Mouse (Mus musculus) cerebellum, adult 11 months (tissue): ENCODE results near the gene Pip5k1b.

Experiments
- DNase-seq: peaks from one replicate; pipeline ENCODE4 v3.0.0; 2022

Pip5k1b gene

DNA sequence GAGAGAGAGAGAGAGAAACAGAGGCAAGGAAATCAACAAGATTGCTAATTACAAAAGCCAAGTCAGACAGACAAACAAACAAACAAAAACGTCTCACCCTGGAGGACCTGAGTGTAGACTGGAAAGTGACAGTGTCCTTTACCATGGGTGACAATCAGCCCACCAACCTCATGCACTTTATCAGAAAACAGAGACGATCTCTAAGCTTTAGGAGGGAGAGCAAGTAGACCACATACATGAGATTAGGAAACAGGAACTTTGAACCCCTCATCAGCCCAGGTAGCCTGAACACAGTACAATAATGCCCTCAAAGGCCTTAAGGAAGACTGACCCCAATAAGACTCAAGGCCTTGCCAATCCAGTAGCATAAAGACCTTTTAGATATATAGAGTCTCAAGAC, 227.8 kb downstream of the Pip5k1b start:
- DNase-seq = no peak

- no peak for DNase-seq
Measured at GRCm38 (mm10) chr19:24326969-24327368, 228.7 kb downstream of the Pip5k1b start.

DNA sequence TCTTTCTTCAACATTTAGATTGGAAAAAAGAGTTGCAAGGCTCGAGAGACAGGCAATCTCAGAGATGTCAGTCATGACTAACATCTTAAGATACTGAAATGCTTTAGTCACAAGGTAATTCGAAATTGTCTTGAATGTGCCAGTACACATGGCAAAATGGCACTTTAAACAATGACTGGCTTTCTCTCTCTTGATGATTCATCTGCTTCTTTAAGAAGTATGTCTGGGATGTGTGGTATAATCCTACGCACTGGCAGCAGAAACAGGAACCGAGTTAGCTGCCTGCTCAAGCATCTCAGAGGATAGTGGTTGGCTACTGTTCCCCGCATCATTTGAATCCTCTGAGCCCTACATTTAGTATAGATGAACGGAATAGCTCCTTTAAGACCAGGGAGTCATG, 230.0 kb downstream of the Pip5k1b start:
- DNase-seq = no peak

DNA sequence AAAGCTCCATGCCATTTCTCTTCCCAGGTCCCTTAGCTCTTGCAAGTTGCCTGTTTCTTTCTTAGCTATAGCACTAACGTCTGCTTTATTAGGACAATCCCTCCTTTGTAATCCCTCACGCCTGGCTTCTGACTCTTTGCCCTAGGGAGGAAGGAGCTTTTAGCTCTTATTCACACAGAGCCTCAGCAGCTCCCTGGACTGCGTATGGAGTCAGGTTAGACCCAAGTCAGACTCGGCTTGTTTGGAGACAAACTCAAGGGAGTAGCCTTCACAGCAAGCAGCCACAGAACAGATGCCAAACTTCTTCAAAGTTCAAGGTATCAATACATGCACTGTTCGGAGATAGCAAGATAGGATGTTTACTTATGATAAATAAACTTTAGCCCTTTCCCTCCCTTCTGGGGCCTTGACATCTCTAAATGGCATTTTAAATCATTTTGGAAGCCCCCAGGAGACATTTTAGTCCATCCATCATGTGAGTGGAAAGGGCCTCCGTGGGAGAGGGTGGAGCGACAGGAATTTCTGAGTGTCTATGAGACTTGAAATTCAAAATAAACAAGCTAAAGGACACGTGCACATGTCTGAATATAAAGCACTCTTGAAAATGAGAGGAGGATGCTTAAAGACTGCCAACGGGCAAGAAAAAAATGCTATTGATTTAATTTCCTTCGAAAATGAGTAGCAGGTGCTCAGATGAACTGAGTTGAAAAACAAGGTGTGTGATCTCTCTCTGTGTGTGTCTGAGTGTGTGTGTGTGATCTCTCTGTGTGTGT, 231.6 kb downstream of the Pip5k1b start:
- DNase-seq = no peak

DNA sequence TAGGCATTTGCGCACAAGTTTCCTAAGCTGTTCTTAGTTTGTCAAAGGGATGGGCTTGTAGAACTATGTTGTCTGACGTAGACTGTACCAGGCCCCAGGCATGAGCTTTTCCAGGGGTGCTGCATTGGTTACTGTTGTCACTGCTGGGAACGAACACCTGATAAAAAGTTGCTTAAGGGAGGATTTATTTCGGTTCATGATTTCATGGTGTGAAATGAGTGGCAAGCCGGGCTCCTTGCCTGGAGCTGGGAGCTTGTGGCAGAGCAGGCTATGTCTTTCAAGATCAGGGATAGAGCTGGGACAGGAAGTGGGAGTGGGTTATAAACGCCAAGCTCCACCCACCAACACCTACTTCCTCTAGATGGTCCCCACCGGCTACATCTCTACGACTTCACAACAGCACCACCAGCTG, 233.8 kb downstream of the Pip5k1b start:
- DNase-seq = no peak

- no peak for DNase-seq
Measured at GRCm38 (mm10) chr19:24321211-24321899, 234.3 kb downstream of the Pip5k1b start.

DNA sequence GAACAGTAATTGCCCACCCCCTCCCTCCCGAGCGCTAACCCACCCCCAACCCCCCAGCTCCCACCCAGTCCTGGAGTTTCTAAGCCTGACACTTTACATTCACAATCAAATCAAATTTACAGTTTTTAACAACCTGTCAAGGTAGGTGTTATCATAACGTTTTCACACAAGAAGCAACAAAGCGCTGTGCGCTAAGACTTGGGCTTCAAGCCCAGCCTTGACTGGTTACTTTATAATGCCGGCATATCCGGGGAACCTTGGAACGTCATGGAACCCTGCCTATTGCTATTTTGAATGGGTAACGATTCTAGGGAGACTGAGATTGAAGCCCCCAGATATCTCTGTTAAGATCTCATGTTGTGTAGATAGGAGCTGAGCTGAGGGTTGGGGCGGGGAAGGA, 237.5 kb downstream of the Pip5k1b start:
- DNase-seq = no peak

DNA sequence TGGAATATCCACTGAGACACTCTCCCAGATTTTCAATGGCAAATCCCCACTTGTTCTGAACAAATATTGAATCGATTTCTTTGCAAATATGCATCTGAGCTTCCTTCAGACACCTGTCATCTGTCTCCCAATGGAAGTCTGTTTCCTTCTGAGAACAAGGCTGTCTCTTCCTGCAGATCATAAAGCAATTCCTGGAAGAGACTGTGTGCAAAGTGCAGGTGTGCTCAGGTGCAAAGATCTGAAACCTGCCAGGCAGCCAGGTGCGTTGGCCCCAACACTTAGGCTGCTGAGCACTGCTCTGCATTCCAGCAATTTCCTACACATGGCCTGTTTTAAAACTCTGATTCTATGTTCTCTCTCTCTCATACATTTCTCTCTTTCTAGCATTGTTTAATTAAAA, 237.9 kb downstream of the Pip5k1b start:
- DNase-seq = no peak

DNA sequence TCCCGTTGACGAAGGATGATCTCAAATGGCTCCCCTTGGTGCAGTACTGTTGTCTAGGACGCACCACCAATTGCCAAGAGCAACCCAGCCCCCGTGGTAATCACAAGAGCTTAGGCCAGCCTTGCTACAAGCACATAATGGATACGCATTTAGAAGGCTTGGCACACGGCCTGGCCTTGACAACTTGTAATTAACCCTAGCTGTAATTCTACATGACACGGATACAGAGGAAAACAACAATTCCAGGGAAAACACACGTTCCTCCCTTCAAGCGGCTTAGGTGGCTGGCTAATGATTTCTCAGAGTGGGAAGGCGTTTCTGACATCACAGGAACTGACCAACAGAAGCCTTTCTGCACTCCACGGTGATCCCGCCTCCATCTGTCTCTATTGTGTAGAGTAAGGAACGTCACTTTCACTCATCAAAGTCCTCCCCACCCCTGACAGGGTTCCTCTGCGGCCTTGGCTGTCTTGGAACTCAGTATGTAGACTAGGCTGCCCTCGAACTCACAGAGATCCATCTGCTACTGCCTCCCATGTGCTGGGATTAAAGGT, 238.6 kb downstream of the Pip5k1b start:
- DNase-seq = no peak

DNA sequence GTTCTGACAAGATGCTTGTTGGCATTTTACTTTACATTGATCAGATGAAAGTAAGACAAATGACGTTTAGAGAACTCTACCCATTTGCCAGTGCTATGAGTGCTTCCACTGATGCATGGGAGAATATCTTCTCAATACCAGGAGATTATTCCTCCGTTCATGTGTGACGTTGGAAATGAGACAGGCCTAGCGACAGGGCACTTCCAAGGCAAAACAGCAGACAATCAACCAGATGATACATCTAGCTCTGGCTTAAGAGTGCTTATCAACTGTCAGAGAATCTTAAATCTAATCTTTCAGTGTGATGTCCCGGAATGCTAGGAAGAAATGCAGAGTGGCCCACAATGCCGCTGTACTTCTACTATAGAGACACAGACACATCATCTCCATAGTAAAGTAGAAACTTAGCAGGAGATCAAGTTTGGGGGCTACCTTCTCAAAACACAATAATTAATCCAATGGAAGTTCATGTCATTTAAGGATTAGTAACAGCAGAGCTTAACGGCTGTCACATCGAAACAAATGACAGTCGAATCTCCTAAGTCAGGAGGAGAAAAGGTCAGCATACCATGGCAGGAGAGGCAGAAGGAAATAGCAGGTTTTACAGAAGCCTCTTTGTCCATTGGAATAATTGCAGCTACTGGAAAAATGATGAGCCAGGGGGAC, 239.5 kb downstream of the Pip5k1b start:
- no peak for DNase-seq

DNA sequence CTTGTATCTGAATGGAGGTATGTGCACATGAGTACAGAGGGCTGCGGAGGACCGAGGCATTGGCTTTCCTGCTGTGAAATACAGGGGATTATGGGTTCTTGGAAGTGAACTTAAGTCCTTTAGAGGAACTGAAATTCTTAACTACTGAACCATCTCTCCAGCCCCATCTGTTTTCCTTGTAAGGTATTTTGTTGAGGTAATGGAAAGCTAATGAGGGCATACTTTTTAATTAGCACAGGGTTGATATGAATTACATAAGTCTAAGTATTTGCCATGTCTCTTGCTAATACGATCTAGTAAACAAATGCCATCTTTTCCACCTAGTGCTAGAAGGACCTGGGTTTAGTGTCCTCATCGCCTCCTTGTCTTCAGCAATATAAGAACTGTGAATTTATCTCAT, 240.4 kb downstream of the Pip5k1b start:
- DNase-seq = no peak

GRCm38 (mm10) chr19:24314676-24315075, 241.0 kb downstream of the Pip5k1b start:
- DNase-seq = peak; percentile 50

DNA sequence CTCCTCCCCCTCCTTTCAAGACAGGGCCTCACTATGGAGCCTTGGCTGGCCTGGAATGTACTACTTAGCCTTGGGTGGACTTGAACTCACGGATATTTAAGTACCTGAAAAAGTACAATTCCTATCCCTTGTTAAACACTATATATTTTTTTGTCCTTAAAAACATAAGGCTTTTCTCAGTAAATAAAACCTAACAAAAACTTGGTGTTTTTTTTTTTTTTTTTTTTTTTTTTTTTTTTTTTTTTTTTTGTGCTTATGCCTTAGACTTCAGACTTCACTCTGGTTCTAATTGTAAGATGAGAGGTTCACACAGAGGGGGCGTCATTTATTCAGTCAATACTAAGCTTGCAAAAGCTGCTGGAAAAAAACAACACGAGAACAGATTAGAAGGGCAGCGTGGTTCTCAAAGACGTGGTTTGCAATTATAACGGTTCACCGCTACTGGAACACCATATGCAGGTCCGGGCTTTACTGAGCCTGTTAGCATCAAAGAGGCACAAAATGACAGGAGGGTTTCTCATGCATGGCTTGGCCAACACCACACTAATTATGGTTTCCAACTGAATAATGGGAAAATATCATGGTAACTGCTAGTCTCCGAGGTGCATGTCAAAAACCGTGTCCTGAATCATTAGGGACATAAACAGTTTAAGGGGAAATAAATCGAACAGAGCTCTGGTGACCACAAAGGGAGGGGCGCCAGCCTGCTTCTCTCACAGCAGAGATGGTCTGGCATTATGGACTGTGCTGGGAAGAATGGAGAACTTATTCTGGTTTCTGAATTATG, 242.9 kb downstream of the Pip5k1b start:
- DNase-seq = peak; percentile 38

DNA sequence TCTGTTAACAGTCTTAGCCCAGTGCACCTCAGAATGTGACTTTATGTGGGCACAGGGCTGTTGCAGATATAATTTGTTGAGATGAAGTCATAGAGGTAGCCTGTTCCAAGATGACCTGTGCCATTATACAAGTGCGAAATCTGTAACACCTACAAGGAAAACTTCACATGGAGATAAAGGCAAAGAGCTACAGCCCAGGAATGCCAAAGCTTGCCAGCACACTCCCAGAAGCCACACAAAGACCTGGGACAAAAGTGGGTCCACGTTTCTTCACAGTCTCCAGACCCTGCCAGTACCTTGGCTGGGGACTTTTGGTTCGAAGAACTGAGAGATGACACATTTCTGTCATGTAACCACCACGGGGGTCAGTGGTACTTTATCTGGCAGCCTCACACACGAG, 243.6 kb downstream of the Pip5k1b start:
- DNase-seq = no peak

GRCm38 (mm10) chr19:24308305-24308705, 247.4 kb downstream of the Pip5k1b start:
- DNase-seq = peak; percentile 54

DNA sequence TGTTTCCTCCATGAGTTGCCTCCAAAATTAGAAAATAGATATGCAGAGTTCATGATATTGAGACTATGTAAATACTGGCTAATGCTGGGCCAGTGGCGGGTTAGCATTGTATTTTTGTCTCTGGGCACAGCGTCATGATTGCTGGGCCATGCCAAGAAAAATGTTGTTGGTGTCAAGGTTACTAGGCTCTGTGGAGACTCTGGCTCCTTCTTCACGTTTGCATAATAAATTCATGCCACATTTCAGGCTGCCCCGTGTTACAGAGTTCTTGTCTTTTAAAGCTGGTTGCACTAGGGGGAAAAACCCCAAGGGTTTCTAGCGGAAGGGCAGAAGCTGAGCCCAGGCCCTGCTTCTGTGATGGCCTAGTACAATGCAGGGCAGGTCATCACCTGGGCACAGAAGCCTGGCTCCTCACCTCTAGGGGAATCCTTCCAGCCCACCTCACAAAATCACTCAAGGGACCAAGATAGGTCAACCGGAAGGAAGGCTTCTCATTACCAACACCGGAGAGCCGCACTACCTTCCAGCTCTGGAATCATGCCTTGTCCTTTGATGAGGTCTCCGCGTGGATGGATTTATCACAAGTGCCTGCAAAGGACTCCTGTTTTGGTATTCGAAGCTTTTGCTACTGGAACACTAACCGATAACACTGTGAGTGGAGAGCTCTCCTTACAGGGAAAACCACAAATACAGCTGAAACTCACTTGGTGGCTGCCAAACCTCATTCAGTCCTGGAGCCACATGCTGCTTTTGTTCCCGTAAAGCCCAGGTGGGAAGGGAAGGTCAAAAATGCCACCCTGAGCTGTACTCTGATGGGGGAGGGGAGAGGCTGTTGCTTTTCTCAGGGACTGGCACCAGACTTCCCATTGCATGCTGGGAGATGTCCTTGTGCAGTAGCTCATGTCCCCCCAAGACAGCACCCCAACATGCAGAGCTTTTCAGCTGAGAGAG, 248.1 kb downstream of the Pip5k1b start:
- no peak for DNase-seq

GRCm38 (mm10) chr19:24306351-24306750, 249.3 kb downstream of the Pip5k1b start:
- no peak for DNase-seq

- no peak for DNase-seq
Measured at GRCm38 (mm10) chr19:24302198-24302597, 253.5 kb downstream of the Pip5k1b start.

DNA sequence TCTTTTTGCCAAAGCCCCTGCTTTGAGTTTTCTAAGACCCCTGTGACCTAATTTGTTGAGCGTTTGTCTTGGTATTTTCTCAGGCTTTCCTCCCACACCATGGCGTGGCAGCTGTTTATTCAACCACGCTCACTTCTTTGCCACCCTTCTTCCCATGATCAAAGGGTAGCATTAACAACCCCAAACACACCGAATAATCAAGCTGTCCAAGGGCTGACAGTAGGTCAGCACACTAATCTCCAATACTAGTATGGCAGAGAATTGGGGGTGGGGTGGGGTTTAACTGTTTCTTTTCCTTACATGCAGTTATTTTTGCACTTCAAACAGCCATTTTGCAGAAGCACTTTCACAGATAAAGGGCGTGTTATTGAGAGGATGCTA, 253.9 kb downstream of the Pip5k1b start:
- DNase-seq = no peak

- peak; percentile 45 for DNase-seq
Measured at GRCm38 (mm10) chr19:24300994-24301767, 254.5 kb downstream of the Pip5k1b start.

GRCm38 (mm10) chr19:24293537-24293936, 262.1 kb downstream of the Pip5k1b start:
- no peak for DNase-seq
